Mouse (Mus musculus) Patski (cell line): Measurements from ENCODE around the gene Gm20388. TPM values are rescaled to one million over a fixed set of nuclear protein-coding genes. Genes with fewer than 3 reads are reported as not detected.

ENCODE experiments used
- ATAC-seq: fragments of 100-300 bp; one replicate; pipeline ENCODE4 v1.8.0; 2021
- CTCF ChIA-PET: fragments of 350-600 bp; sonication (Branson Sonifier 250); formaldehyde crosslinking; loops from one replicate; lab custom pipeline; 2022; ENCODE audit warnings: inconsistent platforms; lab: Charles Lee
- POLR2A ChIA-PET: fragments of 350-600 bp; sonication (Branson Sonifier 250); formaldehyde crosslinking; loops from one replicate; lab custom pipeline; 2022; ENCODE audit warnings: antibody characterized with exemption, inconsistent platforms; lab: Charles Lee
- DNase-seq: peaks from one replicate; pipeline ENCODE4 v3.0.0-alpha.2; 2011; ENCODE audit warnings: low read depth, low spot score
- H3K27me3 ChIP-seq: fragments of 371-371 bp; one replicate; pipeline ENCODE4 v1.5.1; 2021
- CTCF ChIP-seq: fragments of 100-300 bp; IDR thresholded peaks from one replicate; pipeline ENCODE4 v1.5.1; 2021
- in situ Hi-C: fragments of 300-500 bp; cut with MboI; formaldehyde crosslinking; loops from 3 replicates; pipeline ENCODE4 v1.11.1; 2018; ENCODE audit warnings: low pct_unique_long_range_greater_than_20kb, mixed read lengths
- polyA plus RNA-seq: library from polyadenylated mRNA; unstranded; gene quantifications from one replicate; pipeline ENCODE4 v1.2.3, GENCODE M21; 2021

Gm20388 gene
- polyA plus RNA-seq, 1 experiment from 2014 or later: 86.7 TPM

DNA sequence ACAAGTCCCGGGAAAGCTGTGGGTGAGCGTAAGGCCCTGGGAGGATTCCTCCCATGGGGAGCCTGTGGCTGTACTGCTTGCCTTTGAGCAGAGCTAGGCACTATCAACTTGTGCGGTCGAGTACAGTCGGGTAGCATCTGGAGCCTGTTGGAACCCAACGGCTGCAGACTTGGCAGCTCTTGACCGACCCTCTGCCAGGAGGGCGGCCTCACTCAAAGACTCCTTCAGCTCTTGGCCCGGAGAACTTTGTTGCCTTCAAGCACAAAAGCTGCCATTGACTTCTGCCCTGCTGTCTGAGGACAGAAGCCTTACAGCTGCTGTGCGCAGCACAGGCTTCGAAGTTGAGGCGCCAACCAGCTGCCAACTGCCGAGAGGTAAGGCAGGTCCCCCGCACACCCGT, 1618.1 kb downstream of the Gm20388 start:
- ChIA-PET POLR2A (no interaction called here), CTCF (interaction anchor here (0.7 to 0.8 kb wide), 2 partner anchors 16 to 422 kb away, joined by 3 to 5 read pairs; no protein-coding TSS in a partner anchor)
- no peak for TF ChIP-seq CTCF
- DNase-seq (no peak), ATAC-seq (no peak)
- H3K27me3 ChIP-seq: no peaks in the 10 kb centered on the region
- in situ Hi-C loops: no loop called here

DNA sequence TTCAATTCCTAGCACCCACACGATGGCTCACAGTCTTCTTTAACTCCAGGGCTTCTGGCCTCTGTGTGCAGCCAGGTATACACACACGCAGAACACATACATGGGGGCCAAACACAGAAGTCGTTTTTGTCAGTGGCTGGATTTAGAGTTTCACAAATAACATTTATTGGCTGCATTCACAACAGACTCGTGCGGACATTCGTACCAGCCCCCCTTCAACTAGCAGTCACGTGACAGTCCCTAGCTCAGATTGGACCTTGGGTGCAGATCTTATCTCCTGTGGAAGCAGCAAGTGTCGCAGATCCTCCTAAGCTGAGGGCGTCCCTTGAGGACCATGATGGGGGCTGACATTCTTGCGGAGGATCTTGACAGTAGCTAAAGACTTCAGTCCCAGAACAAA, 1620.0 kb downstream of the Gm20388 start:
- no peak for TF ChIP-seq CTCF
- in situ Hi-C loops: no loop called here
- DNase-seq: no peak
- ChIA-PET CTCF (interaction anchor here (1.9 kb wide), 1 partner anchor 418 kb away, joined by 4 read pairs; no protein-coding TSS in a partner anchor), POLR2A (no interaction called here)
- no peaks in the 10 kb centered on the region for H3K27me3 ChIP-seq
- ATAC-seq: no peak

DNA sequence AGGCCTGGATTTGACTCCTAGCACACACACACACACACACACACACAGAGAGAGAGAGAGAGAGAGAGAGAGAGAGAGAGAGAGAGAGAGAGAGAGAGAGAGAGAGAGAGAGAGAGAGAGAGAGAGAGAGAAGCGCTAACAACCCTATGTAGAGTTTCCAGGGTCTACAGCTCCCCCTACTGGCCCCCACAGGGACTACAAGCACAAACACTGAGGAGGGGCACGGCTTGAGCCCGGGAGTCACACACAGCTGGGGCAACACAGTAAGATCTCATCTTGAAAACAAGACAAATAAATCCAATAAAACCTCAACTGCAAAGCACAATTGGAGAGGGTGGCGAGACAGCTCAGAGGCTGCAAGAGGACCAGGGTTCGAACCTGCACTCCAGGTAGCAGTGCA, 1621.7 kb downstream of the Gm20388 start:
- ChIA-PET POLR2A (interaction anchor here (0.5 to 1.0 kb wide), 2 partner anchors 67 to 119 kb away, joined by 3 read pairs; no protein-coding TSS in a partner anchor), CTCF (interaction anchor here (1.9 kb wide), 1 partner anchor 420 kb away, joined by 4 read pairs; no protein-coding TSS in a partner anchor)
- in situ Hi-C loops: no loop called here
- TF ChIP-seq CTCF: no peak
- no peak for ATAC-seq
- no peaks in the 10 kb centered on the region for H3K27me3 ChIP-seq
- DNase-seq: no peak

DNA sequence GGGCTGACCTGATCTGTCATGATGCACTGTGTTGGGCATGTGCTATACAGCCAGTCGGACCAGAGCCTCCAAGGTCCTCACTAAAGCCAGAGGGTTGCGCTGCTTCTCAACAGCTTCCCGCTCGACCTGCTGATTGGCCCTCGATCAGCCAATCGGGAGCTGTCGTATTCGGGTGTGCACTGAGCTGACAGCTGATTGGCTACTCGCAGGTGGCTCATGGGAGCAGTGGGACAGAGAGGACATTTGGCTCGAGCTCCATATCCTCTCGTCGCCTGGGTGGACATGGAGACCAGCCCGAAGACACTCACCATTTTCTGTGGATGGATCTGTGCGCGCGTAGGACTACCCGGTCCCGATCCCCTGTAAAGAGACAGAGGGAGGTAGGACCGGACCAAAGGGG, 1631.2 kb downstream of the Gm20388 start:
- POLR2A ChIA-PET: no interaction called here
- ATAC-seq (no peak), DNase-seq (no peak)
- H3K27me3 ChIP-seq: peaks cover 10% of the 10 kb centered on the region
- CTCF ChIA-PET: no interaction called here
- TF ChIP-seq CTCF: no peak
- in situ Hi-C loops: no loop called here

DNA sequence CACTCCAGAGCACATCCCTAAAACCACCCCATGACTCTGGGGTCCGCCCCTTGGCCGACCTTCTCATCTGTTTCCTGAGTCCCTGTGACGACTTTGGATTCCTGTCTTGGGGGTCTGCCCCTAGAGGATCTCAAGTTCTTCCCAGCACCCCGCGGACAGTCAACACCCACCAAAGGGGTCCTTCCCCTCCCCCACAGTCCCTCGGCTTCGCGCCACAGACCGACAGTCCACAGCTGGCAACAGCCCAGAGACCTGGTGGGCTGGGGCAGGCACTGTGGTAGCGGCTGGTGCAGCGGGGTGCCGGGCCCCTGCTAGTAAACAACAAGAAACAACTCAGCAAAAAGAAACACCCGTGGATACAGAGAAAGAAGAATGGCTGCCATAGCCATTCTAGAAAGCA, 1632.3 kb downstream of the Gm20388 start:
- POLR2A ChIA-PET: no interaction called here
- H3K27me3 ChIP-seq: peaks cover 10% of the 10 kb centered on the region
- DNase-seq: no peak
- CTCF ChIA-PET: no interaction called here
- in situ Hi-C loops: no loop called here
- TF ChIP-seq CTCF: no peak
- no peak for ATAC-seq

DNA sequence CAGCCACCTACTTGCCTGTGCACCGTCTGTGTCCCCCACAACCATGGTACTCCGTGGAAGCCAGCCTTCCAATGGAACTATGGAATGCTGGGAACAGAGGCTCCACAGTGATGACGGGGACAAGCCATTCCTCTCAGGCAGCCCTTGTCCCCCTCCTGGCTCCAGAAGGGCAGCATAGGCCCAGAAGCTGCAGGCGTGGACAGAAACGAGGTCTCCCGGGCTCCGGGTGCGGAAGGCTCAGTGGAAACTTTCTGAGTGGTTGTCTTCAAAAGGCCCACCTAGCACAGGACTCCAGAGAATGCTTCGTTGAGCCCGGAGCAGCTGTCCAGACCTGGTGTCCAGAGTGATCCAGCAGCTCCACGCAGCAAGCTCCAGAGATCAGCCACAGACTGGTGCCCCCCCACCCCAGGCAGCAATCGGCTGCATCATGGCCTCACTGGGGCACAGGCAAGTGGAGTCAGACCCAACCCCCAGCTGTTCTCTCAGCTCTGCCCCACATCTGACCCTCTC, 1633.7 kb downstream of the Gm20388 start, which contains the start of gene 1700018B08Rik:
Gene 1700018B08Rik (minus strand): TSS at position 45 of the 510 bp plus-strand sequence.
- in situ Hi-C loops: no loop called here
- TF ChIP-seq CTCF: no peak

DNA sequence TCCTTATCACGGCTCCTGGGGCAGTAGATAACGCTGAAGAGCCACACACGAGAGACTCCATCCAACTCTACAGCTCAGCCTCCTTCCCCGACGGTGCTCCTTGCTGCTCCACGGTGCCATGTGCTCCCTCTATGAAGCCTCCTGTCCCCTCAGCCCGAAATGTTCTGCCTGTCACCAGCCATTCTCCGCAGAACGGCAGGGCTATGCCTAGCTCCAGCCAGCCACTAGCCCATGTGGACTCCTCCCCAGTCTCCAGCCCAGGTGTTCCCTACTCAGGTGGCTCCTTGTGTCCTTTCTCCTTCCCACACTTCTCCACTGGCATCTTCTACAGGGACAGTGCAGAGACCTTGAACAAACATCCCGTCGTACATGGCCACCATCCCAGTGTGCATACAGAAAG, 1634.3 kb downstream of the Gm20388 start:
- no peak for DNase-seq
- no peak for ATAC-seq
- POLR2A ChIA-PET: interaction anchor here (1.0 kb wide), 1 partner anchor 46 kb away, joined by 3 read pairs; no protein-coding TSS in a partner anchor
- H3K27me3 ChIP-seq: peaks cover 10% of the 10 kb centered on the region
- in situ Hi-C loops: loop anchor here (5.0 kb wide), 2 partner anchors 47 to 132 kb away; partner anchors contain the start of gene Map1lc3b
- CTCF ChIA-PET: no interaction called here
- TF ChIP-seq CTCF: no peak

More for the DNA sequence above, 1633.7 kb downstream of the Gm20388 start, which contains the start of gene 1700018B08Rik:
- DNase-seq: no peak
- ChIA-PET POLR2A (no interaction called here), CTCF (interaction anchor here (1.1 kb wide), 1 partner anchor 9 kb away, joined by 4 read pairs; no protein-coding TSS in a partner anchor)
- peaks cover 10% of the 10 kb centered on the region for H3K27me3 ChIP-seq
- no peak for ATAC-seq

DNA sequence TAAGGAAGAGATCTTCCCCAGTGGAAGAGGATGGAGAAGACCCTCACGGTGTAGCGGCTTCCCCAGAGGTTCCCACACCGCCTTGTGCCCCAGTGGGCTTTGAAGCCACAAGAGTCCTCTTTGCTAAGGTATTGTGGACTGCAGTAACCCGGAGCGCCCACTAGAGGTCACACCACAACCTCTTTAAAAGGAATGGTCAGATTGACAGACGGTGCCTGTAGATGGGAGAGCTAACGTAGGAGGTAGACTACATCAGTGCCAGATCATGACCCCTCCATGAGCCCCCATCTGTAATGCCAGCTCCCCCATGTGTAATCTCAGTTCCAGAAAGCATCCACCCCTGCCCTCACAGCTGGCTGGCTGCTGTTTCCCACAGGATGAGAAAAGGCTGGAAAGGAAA, 1636.5 kb downstream of the Gm20388 start:
- in situ Hi-C loops: loop anchor here (5.0 kb wide), 2 partner anchors 45 to 130 kb away; partner anchors contain the start of gene Map1lc3b
- POLR2A ChIA-PET: interaction anchor here (1.1 kb wide), 1 partner anchor 43 kb away, joined by 3 read pairs; the partner anchor contains the start of gene Map1lc3b
- DNase-seq (no peak), ATAC-seq (no peak)
- CTCF ChIA-PET: interaction anchor here (0.8 to 4.1 kb wide), 11 partner anchors 13 to 138 kb away, joined by 3 to 27 read pairs (median 4); partner anchors contain the start of gene Fbxo31
- peaks cover 10% of the 10 kb centered on the region for H3K27me3 ChIP-seq
- no peak for TF ChIP-seq CTCF

DNA sequence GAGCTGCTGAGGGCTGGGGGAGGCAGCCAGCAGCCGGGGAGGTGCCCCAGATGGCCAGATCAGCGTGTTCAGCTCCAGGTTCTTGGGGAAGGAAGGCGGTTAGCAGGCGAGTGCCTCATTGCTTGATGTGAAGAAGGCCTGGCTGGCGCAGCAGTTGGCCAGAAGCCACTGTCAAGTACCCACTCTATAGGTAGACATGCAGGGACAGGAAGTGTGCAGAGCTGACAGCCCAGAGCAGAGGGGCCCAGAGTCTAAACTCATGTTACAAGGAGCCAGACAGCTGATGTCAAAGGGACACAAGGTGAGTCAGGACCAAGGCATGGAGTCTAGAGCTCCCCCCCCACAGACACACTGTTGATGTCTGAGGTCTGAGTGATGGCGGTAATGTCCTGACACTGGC, 1639.4 kb downstream of the Gm20388 start:
- ChIA-PET CTCF (interaction anchor here (4.1 kb wide), 1 partner anchor 29 kb away, joined by 27 read pairs; the partner anchor contains the start of gene Fbxo31), POLR2A (interaction anchor here (1.5 kb wide), 1 partner anchor 40 kb away, joined by 6 read pairs; the partner anchor contains the start of gene Map1lc3b)
- in situ Hi-C loops: no loop called here
- no peak for TF ChIP-seq CTCF
- ATAC-seq: no peak
- no peak for DNase-seq
- H3K27me3 ChIP-seq: peaks cover under 1% of the 10 kb centered on the region

DNA sequence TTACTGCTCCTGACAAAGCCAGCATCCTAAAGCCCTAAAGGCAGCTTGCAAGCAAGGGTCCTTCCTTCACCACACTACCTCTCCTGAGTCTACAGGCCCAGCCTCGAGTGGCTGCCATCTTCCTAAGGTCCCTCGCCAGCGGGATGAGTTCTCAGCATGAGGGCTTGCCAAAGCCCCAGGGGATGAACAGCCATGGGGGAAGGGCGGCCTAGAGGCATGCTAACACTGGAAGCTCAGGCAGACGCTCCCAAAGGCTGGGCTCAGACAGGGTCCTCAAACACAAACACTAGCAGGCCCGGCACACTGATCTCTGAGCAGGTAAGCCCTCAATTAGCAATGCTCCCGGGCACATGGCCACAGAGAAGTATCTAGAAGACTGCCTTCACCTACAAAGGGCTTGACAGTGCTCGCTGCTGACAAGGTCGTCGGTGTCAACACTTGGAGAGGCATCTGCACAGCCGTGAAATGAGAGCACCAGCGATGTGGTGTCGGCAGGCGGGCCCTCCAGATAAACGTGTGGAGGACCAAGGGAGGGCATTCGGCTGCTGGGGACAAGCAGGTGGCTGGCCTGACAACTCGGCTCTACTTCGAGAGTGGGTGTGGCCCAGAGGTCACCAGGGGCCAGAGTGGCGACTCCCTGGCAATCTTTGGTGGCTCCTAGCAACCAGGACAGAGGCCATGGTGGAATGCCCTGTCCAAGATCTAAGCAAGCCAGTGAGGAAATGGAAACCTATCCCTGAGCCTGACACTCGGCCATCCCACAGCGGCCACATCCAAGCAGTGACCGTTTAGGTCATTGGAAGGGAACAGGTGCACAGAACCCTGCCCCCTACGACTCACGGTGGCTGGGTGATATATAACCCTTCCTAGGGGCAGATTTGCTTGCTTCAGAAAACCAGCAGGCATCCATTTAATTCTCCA, 1640.7 kb downstream of the Gm20388 start:
- DNase-seq (no peak), ATAC-seq (no peak)
- ChIA-PET POLR2A (interaction anchor here (1.5 kb wide), 1 partner anchor 39 kb away, joined by 6 read pairs; the partner anchor contains the start of gene Map1lc3b), CTCF (interaction anchor here (4.1 kb wide), 1 partner anchor 28 kb away, joined by 27 read pairs; the partner anchor contains the start of gene Fbxo31)
- TF ChIP-seq CTCF: no peak
- H3K27me3 ChIP-seq: no peaks in the 10 kb centered on the region
- in situ Hi-C loops: no loop called here
